Mouse (Mus musculus): ENCODE measurements around the gene Ak2. TPM values are rescaled to one million over a fixed set of nuclear protein-coding genes. Genes with fewer than 3 reads are reported as not detected.
A peak's percentile ranks its signal among the peaks of the same experiment; 100 is the strongest.

Gene Ak2
- polyA plus RNA-seq, 1 experiment from 2014 or later = 106 TPM

- H3K4me3 ChIP-seq (ENCODE audit: low read depth, low read length) = no peak overlapping the region
- peaks cover 10% of the 10 kb centered on the region for H3K4me1 ChIP-seq (ENCODE audit: control insufficient read depth, low read depth, low read length)
- ATAC-seq (ENCODE audit: low read depth) = peak; percentile 22; the same call in 1 of the 2 replicates
- peak overlapping the region; percentile 16; the same call in 1 of the 2 replicates for H3K27ac ChIP-seq (ENCODE audit: low read length)
- 31% methylated on average over 13 of the region's 13 CpGs for WGBS (ENCODE audit: insufficient replicate concordance)
- H3K9me3 ChIP-seq (replicated peaks; ENCODE audit: control insufficient read depth, low read length) = no peaks in the 10 kb centered on the region
- no peak overlapping the region for H3K4me2 ChIP-seq (ENCODE audit: low read depth, low read length)
- no peaks in the 10 kb centered on the region for H3K36me3 ChIP-seq (ENCODE audit: control insufficient read depth, insufficient read depth)
- H3K9ac ChIP-seq (ENCODE audit: low read depth, low read length) = no peak overlapping the region
- H3K27me3 ChIP-seq (ENCODE audit: control insufficient read depth, insufficient read depth, low read depth, low read length) = no peaks in the 10 kb centered on the region
Measured at GRCm38 (mm10) chr4:129034706-129035660, 43.2 kb downstream of the Ak2 start.

GRCm38 (mm10) chr4:129035851-129036445 is 44.2 kb downstream of the Ak2 start:
- Histone ChIP-seq H3K27me3 (ENCODE audit: control insufficient read depth, insufficient read depth, low read depth, low read length) (no peaks in the 10 kb centered on the region), H3K4me1 (ENCODE audit: control insufficient read depth, low read depth, low read length) (peaks cover 10% of the 10 kb centered on the region), H3K4me2 (ENCODE audit: low read depth, low read length) (no peak overlapping the region), H3K27ac (ENCODE audit: low read length) (no peak overlapping the region), H3K4me3 (ENCODE audit: low read depth, low read length) (no peak overlapping the region), H3K9ac (ENCODE audit: low read depth, low read length) (no peak overlapping the region), H3K36me3 (ENCODE audit: control insufficient read depth, insufficient read depth) (no peaks in the 10 kb centered on the region), H3K9me3 (replicated peaks; ENCODE audit: control insufficient read depth, low read length) (no peaks in the 10 kb centered on the region)
- WGBS (ENCODE audit: insufficient replicate concordance) = 49% methylated on average over 7 of the region's 7 CpGs
- no peak for ATAC-seq (ENCODE audit: low read depth)

GRCm38 (mm10) chr4:129047721-129048421 is 56.1 kb downstream of the Ak2 start:
- peak overlapping the region; percentile 71 for H3K4me2 ChIP-seq (ENCODE audit: low read depth, low read length)
- H3K36me3 ChIP-seq (ENCODE audit: control insufficient read depth, insufficient read depth) = no peaks in the 10 kb centered on the region
- peaks cover 44% of the 10 kb centered on the region for H3K4me1 ChIP-seq (ENCODE audit: control insufficient read depth, low read depth, low read length)
- no peak for ATAC-seq (ENCODE audit: low read depth)
- no peaks in the 10 kb centered on the region for H3K9me3 ChIP-seq (replicated peaks; ENCODE audit: control insufficient read depth, low read length)
- H3K27ac ChIP-seq (ENCODE audit: low read length) = no peak overlapping the region
- 14% methylated on average over 15 of the region's 15 CpGs for WGBS (ENCODE audit: insufficient replicate concordance)
- H3K4me3 ChIP-seq (ENCODE audit: low read depth, low read length) = peak overlapping the region; percentile 49
- no peak overlapping the region for H3K9ac ChIP-seq (ENCODE audit: low read depth, low read length)
- H3K27me3 ChIP-seq (ENCODE audit: control insufficient read depth, insufficient read depth, low read depth, low read length) = peaks cover 52% of the 10 kb centered on the region

GRCm38 (mm10) chr4:129048501-129049305 is 56.9 kb downstream of the Ak2 start:
- peak; percentile 44 for ATAC-seq (ENCODE audit: low read depth)
- peaks cover 52% of the 10 kb centered on the region for H3K27me3 ChIP-seq (ENCODE audit: control insufficient read depth, insufficient read depth, low read depth, low read length)
- 2% methylated on average over 49 of the region's 52 CpGs for WGBS (ENCODE audit: insufficient replicate concordance)
- H3K4me1 ChIP-seq (ENCODE audit: control insufficient read depth, low read depth, low read length) = peaks cover 44% of the 10 kb centered on the region
- H3K9me3 ChIP-seq (replicated peaks; ENCODE audit: control insufficient read depth, low read length) = no peaks in the 10 kb centered on the region
- H3K4me2 ChIP-seq (ENCODE audit: low read depth, low read length) = peak overlapping the region; percentile 71
- no peak overlapping the region for H3K27ac ChIP-seq (ENCODE audit: low read length)
- no peaks in the 10 kb centered on the region for H3K36me3 ChIP-seq (ENCODE audit: control insufficient read depth, insufficient read depth)
- H3K9ac ChIP-seq (ENCODE audit: low read depth, low read length) = 0 out of 2 replicates have a peak overlapping the region, but pooled peaks have one; percentile 24
- H3K4me3 ChIP-seq (ENCODE audit: low read depth, low read length) = peak overlapping the region; percentile 49

GRCm38 (mm10) chr4:129049306-129050011 is 57.7 kb downstream of the Ak2 start:
- Histone ChIP-seq H3K4me1 (ENCODE audit: control insufficient read depth, low read depth, low read length) (peaks cover 44% of the 10 kb centered on the region), H3K9ac (ENCODE audit: low read depth, low read length) (0 out of 2 replicates have a peak overlapping the region, but pooled peaks have one; percentile 24), H3K9me3 (replicated peaks; ENCODE audit: control insufficient read depth, low read length) (no peaks in the 10 kb centered on the region), H3K4me2 (ENCODE audit: low read depth, low read length) (peak overlapping the region; percentile 71), H3K4me3 (ENCODE audit: low read depth, low read length) (peak overlapping the region; percentile 49), H3K27ac (ENCODE audit: low read length) (no peak overlapping the region), H3K27me3 (ENCODE audit: control insufficient read depth, insufficient read depth, low read depth, low read length) (peaks cover 52% of the 10 kb centered on the region), H3K36me3 (ENCODE audit: control insufficient read depth, insufficient read depth) (no peaks in the 10 kb centered on the region)
- WGBS (ENCODE audit: insufficient replicate concordance) = 2% methylated on average over 23 of the region's 23 CpGs
- ATAC-seq (ENCODE audit: low read depth) = no peak

GRCm38 (mm10) chr4:129050365-129050764 is 58.6 kb downstream of the Ak2 start:
- Histone ChIP-seq H3K36me3 (ENCODE audit: control insufficient read depth, insufficient read depth) (no peaks in the 10 kb centered on the region), H3K27me3 (ENCODE audit: control insufficient read depth, insufficient read depth, low read depth, low read length) (peaks cover 52% of the 10 kb centered on the region), H3K4me2 (ENCODE audit: low read depth, low read length) (no peak overlapping the region), H3K4me1 (ENCODE audit: control insufficient read depth, low read depth, low read length) (peaks cover 44% of the 10 kb centered on the region), H3K27ac (ENCODE audit: low read length) (no peak overlapping the region), H3K9me3 (replicated peaks; ENCODE audit: control insufficient read depth, low read length) (no peaks in the 10 kb centered on the region), H3K4me3 (ENCODE audit: low read depth, low read length) (no peak overlapping the region), H3K9ac (ENCODE audit: low read depth, low read length) (no peak overlapping the region)
- WGBS (ENCODE audit: insufficient replicate concordance) = 56% methylated on average over 4 of the region's 4 CpGs
- ATAC-seq (ENCODE audit: low read depth) = no peak

GRCm38 (mm10) chr4:129050901-129051417 is 59.2 kb downstream of the Ak2 start:
- H3K36me3 ChIP-seq (ENCODE audit: control insufficient read depth, insufficient read depth) = no peaks in the 10 kb centered on the region
- no peaks in the 10 kb centered on the region for H3K9me3 ChIP-seq (replicated peaks; ENCODE audit: control insufficient read depth, low read length)
- H3K4me2 ChIP-seq (ENCODE audit: low read depth, low read length) = no peak overlapping the region
- peaks cover 44% of the 10 kb centered on the region for H3K4me1 ChIP-seq (ENCODE audit: control insufficient read depth, low read depth, low read length)
- H3K4me3 ChIP-seq (ENCODE audit: low read depth, low read length) = no peak overlapping the region
- ATAC-seq (ENCODE audit: low read depth) = peak; percentile 63
- no peak overlapping the region for H3K9ac ChIP-seq (ENCODE audit: low read depth, low read length)
- no peak overlapping the region for H3K27ac ChIP-seq (ENCODE audit: low read length)
- 30% methylated on average over 6 of the region's 6 CpGs for WGBS (ENCODE audit: insufficient replicate concordance)
- peaks cover 48% of the 10 kb centered on the region for H3K27me3 ChIP-seq (ENCODE audit: control insufficient read depth, insufficient read depth, low read depth, low read length)
